Mouse (Mus musculus) liver, embryonic 15.5 days (tissue): ENCODE data around the gene Tmem11. TPM values are rescaled to one million over a fixed set of nuclear protein-coding genes. Genes with fewer than 3 reads are reported as not detected.
"Not testable (repeated sequence)": the region's sequence is repeated elsewhere in the genome, so short reads cannot be mapped to it uniquely, and the experiment has no call there.

Experiments used
- ATAC-seq: fragments of 200-750 bp; cut with Nextera tagmentation; 2 replicates; pipeline ENCODE4 v1.8.0; 2017; ENCODE audit warnings: moderate number of reproducible peaks, mild to moderate bottlenecking, moderate library complexity; ENCODE audit not compliant: insufficient read depth
- H3K27ac ChIP-seq: fragments of 300-500 bp; sonication (generic); replicated peaks from 2 replicates; pipeline ENCODE4 v1.5.1; 2015; ENCODE audit warnings: mild to moderate bottlenecking, inconsistent platforms
- H3K27me3 ChIP-seq: fragments of 300-500 bp; sonication (generic); 2 replicates; pipeline ENCODE4 v1.6.1; 2015; ENCODE audit warnings: mild to moderate bottlenecking, inconsistent platforms
- H3K36me3 ChIP-seq: fragments of 300-500 bp; sonication (generic); replicated peaks from 2 replicates; pipeline ENCODE4 v1.6.1; 2015; ENCODE audit warnings: moderate library complexity, mild to moderate bottlenecking, inconsistent platforms
- H3K4me1 ChIP-seq: fragments of 300-500 bp; sonication (generic); replicated peaks from 2 replicates; pipeline ENCODE4 v1.6.1; 2015; ENCODE audit warnings: inconsistent platforms
- H3K4me2 ChIP-seq: fragments of 300-500 bp; sonication (generic); 2 replicates; pipeline ENCODE4 v1.6.1; 2015; ENCODE audit warnings: moderate library complexity, mild to moderate bottlenecking, inconsistent platforms
- H3K4me3 ChIP-seq: fragments of 300-500 bp; sonication (generic); replicated peaks from 2 replicates; pipeline ENCODE4 v1.5.1; 2015; ENCODE audit warnings: mild to moderate bottlenecking, inconsistent platforms
- H3K9ac ChIP-seq: fragments of 300-500 bp; sonication (generic); 2 replicates; pipeline ENCODE4 v1.6.1; 2015; ENCODE audit warnings: moderate library complexity, mild to moderate bottlenecking, inconsistent platforms
- H3K9me3 ChIP-seq: fragments of 300-500 bp; sonication (generic); replicated peaks from 2 replicates; pipeline ENCODE4 v1.6.1; 2016; ENCODE audit warnings: inconsistent platforms
- WGBS: fragments of 180-500 bp; shearing (Covaris S2); methylation state at CpG from one replicate; pipeline ENCODE4 v1.1.7; 2015; ENCODE audit warnings: mixed read lengths; ENCODE audit not compliant: insufficient replicate concordance; 5-methylcytosine and 5-hydroxymethylcytosine counted together
- polyA plus RNA-seq: library from polyadenylated mRNA; unstranded; fragments of >200 nt; fragmentation: Nextera tagmentation; extraction: Ambion mirVana; gene quantifications from 2 replicates; pipeline ENCODE4 v1.2.1, GENCODE M21; 2015

Tmem11 gene
- polyA plus RNA-seq, 1 experiment from 2014 or later, result 26.7 TPM

DNA sequence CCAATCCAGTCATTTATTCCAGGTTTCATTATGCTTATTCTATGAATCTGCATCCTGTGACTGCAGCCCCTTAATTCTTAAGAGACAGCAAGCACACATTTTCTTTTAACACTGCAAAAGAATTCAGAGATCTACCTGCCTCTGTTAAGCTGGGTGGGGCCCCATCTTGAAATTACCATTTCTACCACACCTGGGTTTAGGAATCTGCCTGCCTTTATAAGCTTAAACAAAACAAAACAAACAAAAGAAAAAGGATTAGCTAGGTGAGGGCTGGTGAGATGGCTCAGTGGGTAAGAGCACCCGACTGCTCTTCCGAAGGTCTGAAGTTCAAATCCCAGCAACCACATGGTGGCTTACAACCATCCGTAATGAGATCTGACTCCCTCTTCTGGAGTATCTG is 7.9 kb upstream of the Tmem11 start:
- not testable (repeated sequence) for H3K9me3 ChIP-seq, H3K36me3 ChIP-seq, H3K4me1 ChIP-seq, ATAC-seq, H3K27me3 ChIP-seq, H3K9ac ChIP-seq, H3K4me3 ChIP-seq, H3K27ac ChIP-seq, H3K4me2 ChIP-seq
- WGBS, result 82% methylated on average over 3 of the region's 3 CpGs

- H3K4me2 ChIP-seq, result no peak overlapping the region
- no peak overlapping the region for H3K4me3 ChIP-seq
- H3K4me1 ChIP-seq, result peaks cover 23% of the 10 kb centered on the region
- H3K27ac ChIP-seq, result no peak overlapping the region
- WGBS, result 55% methylated on average over 3 of the region's 3 CpGs
- H3K27me3 ChIP-seq, result 0 out of 2 replicates have a peak, but pooled peaks cover 3% of the 10 kb centered on the region
- no peaks in the 10 kb centered on the region for H3K9me3 ChIP-seq
- no peaks in the 10 kb centered on the region for H3K36me3 ChIP-seq
- no peak overlapping the region for H3K9ac ChIP-seq
- no peak for ATAC-seq
Observed at GRCm38 (mm10) chr11:60882386-60882785, 3.3 kb upstream of the Tmem11 start.

- no peak for ATAC-seq
- Histone ChIP-seq H3K4me2 (no peak overlapping the region), H3K27me3 (0 out of 2 replicates have a peak, but pooled peaks cover 3% of the 10 kb centered on the region), H3K9ac (no peak overlapping the region), H3K4me3 (no peak overlapping the region), H3K9me3 (no peaks in the 10 kb centered on the region), H3K27ac (no peak overlapping the region), H3K36me3 (0 out of 2 replicates have a peak, but pooled peaks cover 3% of the 10 kb centered on the region), H3K4me1 (peaks cover 42% of the 10 kb centered on the region)
- 87% methylated on average over 4 of the region's 4 CpGs for WGBS
Observed at GRCm38 (mm10) chr11:60880559-60880958, 1.5 kb upstream of the Tmem11 start.

DNA sequence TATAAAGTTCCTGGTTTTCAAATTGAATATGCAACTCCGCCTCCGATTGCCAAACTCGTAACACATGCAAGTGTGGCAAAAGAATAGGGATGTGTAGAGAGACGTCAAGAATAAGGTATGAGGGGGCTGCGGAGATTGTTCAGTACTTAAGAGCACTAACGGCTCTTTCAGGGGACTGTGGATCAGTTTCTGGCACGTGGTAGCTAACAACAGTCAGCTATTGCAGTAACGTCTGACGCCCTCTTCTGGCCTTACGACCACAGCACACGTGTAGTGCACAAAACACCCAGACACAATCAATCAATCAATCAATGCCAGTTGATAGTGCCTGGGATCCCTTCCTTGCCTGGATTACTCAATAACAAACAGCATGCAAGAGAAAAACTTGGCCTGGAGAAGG is 351 bp upstream of the Tmem11 start:
- Histone ChIP-seq H3K27me3 (no peaks in the 10 kb centered on the region), H3K9me3 (no peaks in the 10 kb centered on the region), H3K4me1 (peaks cover 53% of the 10 kb centered on the region), H3K36me3 (0 out of 2 replicates have a peak, but pooled peaks cover 3% of the 10 kb centered on the region), H3K4me2 (peak overlapping the region; percentile 87), H3K4me3 (peak overlapping the region; percentile 91), H3K9ac (peak overlapping the region; percentile 92), H3K27ac (peak overlapping the region; percentile 90)
- WGBS, result 1% methylated on average over 11 of the region's 11 CpGs
- ATAC-seq, result no peak

DNA sequence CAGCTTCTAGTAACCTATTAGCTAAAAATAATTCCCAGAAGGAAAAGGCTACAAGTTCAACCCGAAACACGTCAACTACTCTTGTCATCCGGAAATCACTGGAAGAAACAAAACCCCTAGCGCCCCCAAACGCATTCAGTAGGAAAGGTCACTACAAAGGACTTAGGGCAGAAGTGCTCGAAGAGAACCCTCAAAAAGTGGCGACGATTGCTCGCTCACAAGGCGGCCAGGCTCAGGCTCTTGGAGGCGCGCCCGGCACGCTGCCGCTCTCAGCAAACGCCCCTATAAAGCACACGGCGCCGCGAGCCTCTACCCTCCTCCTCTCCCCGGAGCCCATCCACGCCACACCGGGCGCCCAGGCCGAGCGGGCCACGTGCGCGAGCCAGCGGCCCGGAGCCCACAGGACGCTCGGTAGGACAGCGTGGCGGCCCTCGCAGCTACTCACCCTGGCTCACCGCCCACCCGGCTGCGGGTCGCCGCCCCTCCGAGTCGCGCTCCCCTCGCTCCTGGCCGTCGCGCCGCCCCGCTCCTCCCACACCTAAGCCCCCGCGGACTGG is 938 bp downstream of the Tmem11 start:
- ATAC-seq, result peak; percentile 64
- H3K4me3 ChIP-seq, result peak overlapping the region; percentile 91
- peak overlapping the region; percentile 87 for H3K4me2 ChIP-seq
- under 1% methylated on average over 52 of the region's 52 CpGs for WGBS
- H3K27ac ChIP-seq, result peak overlapping the region; percentile 90
- H3K9me3 ChIP-seq, result no peaks in the 10 kb centered on the region
- no peaks in the 10 kb centered on the region for H3K27me3 ChIP-seq
- H3K4me1 ChIP-seq, result peaks cover 66% of the 10 kb centered on the region
- peak overlapping the region; percentile 92 for H3K9ac ChIP-seq
- 0 out of 2 replicates have a peak, but pooled peaks cover 3% of the 10 kb centered on the region for H3K36me3 ChIP-seq

DNA sequence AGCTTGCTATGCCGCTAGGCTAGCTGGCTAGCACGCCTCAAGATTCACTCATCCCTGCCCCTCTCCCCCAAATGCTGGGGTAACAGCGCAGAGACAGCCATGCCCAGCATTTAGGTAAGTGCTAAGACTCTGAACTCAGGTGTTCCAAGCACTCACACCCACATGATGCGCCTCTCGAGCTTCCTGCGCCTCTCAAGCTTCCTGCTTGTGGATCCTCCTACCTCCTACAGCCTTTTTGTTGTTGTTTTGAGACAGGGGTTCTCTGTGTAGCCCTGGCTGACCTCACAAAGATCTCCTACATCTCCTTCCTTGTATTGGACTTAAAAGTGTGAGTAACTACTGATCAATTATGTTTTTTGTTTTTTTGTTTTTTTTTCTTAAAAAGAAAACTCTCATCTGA is 6.0 kb downstream of the Tmem11 start:
- Histone ChIP-seq H3K4me2 (no peak overlapping the region), H3K9me3 (no peaks in the 10 kb centered on the region), H3K9ac (no peak overlapping the region), H3K4me1 (peaks cover 56% of the 10 kb centered on the region), H3K4me3 (no peak overlapping the region), H3K27ac (no peak overlapping the region), H3K27me3 (no peaks in the 10 kb centered on the region), H3K36me3 (peaks cover 14% of the 10 kb centered on the region; the same call in 1 of the 2 replicates)
- no peak for ATAC-seq
- WGBS, result 74% methylated on average over 6 of the region's 6 CpGs

- H3K9ac ChIP-seq, result no peak overlapping the region
- H3K4me1 ChIP-seq, result peaks cover 50% of the 10 kb centered on the region
- WGBS, result 75% methylated on average over 4 of the region's 4 CpGs
Observed at GRCm38 (mm10) chr11:60871409-60871808, 7.7 kb downstream of the Tmem11 start.

DNA sequence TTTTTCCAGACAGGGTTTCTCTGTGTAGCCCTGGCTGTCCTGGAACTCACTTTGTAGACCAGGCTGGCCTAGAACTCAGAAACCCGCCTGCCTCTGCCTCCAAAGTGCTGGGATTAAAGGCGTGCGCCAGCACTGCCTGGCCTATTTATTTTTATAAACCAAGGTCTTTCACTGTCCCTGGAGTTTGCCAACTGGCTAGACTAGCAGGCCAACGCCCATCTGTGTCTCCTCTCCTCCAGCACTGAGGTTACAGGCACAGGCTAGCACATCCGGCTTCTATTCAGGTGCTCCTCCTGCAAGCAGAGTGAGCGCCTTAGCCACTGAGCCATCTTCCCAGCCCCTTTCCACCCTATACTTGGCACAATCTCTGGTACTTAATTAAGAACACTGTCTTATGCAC is 9.6 kb downstream of the Tmem11 start:
- WGBS, result 85% methylated on average over 6 of the region's 6 CpGs
- H3K4me2 ChIP-seq, H3K9ac ChIP-seq, H3K27me3 ChIP-seq, ATAC-seq, H3K4me3 ChIP-seq, H3K9me3 ChIP-seq, H3K27ac ChIP-seq: not testable (repeated sequence)
- peaks cover 27% of the 10 kb centered on the region for H3K36me3 ChIP-seq
- H3K4me1 ChIP-seq, result peaks cover 31% of the 10 kb centered on the region

More at GRCm38 (mm10) chr11:60871409-60871808, 7.7 kb downstream of the Tmem11 start:
- no peak for ATAC-seq
- Histone ChIP-seq H3K4me3 (no peak overlapping the region), H3K27ac (no peak overlapping the region), H3K27me3 (no peaks in the 10 kb centered on the region), H3K4me2 (no peak overlapping the region), H3K9me3 (no peaks in the 10 kb centered on the region), H3K36me3 (peaks cover 18% of the 10 kb centered on the region)

- H3K4me1 ChIP-seq, result peaks cover 15% of the 10 kb centered on the region
- H3K9ac ChIP-seq, result no peak overlapping the region
- no peaks in the 10 kb centered on the region for H3K27me3 ChIP-seq
- H3K36me3 ChIP-seq, result peaks cover 40% of the 10 kb centered on the region
- H3K9me3 ChIP-seq, result no peaks in the 10 kb centered on the region
- 74% methylated on average over 8 of the region's 8 CpGs for WGBS
- no peak overlapping the region for H3K4me3 ChIP-seq
- H3K27ac ChIP-seq, result no peak overlapping the region
- no peak overlapping the region for H3K4me2 ChIP-seq
- no peak for ATAC-seq
Observed at GRCm38 (mm10) chr11:60867904-60868303, 11.2 kb downstream of the Tmem11 start.

GRCm38 (mm10) chr11:60867456-60867855 is 11.6 kb downstream of the Tmem11 start:
- Histone ChIP-seq H3K4me2 (no peak overlapping the region), H3K36me3 (peaks cover 40% of the 10 kb centered on the region), H3K4me3 (no peak overlapping the region), H3K4me1 (peaks cover 14% of the 10 kb centered on the region; the same call in 1 of the 2 replicates), H3K27me3 (no peaks in the 10 kb centered on the region), H3K27ac (no peak overlapping the region), H3K9me3 (no peaks in the 10 kb centered on the region), H3K9ac (no peak overlapping the region)
- no peak for ATAC-seq
- WGBS, result 69% methylated on average over 3 of the region's 3 CpGs

DNA sequence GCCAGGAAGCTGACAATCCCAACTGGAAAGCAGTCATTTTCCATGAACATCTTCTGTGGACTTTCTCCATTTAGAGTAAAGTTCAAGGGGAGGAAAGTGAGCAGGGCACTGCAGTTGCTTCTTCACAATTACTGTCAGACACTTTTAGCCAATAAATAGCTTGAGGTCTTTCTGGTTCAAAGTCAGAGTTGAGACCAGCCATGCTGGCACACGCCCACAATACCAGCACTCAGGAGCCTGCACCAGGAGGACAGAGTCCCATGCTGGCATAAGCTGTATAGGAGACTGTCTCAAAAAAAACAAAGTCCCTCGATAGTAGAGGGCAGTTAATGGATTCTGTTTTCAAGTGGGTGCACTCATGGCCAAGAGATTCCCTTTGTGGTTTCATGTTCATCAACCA is 13.1 kb downstream of the Tmem11 start:
- Histone ChIP-seq H3K9me3 (no peaks in the 10 kb centered on the region), H3K27me3 (no peaks in the 10 kb centered on the region), H3K4me1 (peaks cover 14% of the 10 kb centered on the region; the same call in 1 of the 2 replicates), H3K27ac (no peak overlapping the region), H3K9ac (no peak overlapping the region), H3K4me3 (no peak overlapping the region), H3K4me2 (no peak overlapping the region), H3K36me3 (peaks cover 52% of the 10 kb centered on the region)
- 61% methylated on average over 2 of the region's 2 CpGs for WGBS
- no peak for ATAC-seq

DNA sequence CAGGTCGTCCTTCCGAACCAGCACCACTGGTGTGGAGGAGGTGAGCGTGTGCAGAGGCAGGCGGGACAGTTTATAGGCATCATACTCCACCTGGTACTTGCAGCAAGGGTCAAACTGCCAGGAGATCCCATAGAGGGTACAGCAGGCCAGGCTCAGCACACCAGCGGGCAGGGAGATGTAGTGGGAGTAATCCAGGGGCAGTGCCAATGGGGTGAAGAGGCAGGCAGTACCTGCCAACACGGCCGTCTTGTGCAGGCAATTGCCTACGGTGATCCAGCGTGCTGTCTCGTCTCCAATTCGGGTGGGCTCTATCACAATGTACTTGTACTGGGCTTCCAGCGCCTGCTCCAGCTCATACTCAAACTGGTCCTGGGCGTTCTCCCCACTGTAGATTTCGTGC is 14.2 kb downstream of the Tmem11 start:
- no peak overlapping the region for H3K9ac ChIP-seq
- 77% methylated on average over 14 of the region's 14 CpGs for WGBS
- no peak for ATAC-seq

More for the DNA sequence above, 14.2 kb downstream of the Tmem11 start:
- no peak overlapping the region for H3K4me3 ChIP-seq
- peaks cover 14% of the 10 kb centered on the region; the same call in 1 of the 2 replicates for H3K4me1 ChIP-seq
- no peak overlapping the region for H3K27ac ChIP-seq
- no peaks in the 10 kb centered on the region for H3K9me3 ChIP-seq
- H3K27me3 ChIP-seq, result no peaks in the 10 kb centered on the region
- H3K36me3 ChIP-seq, result peaks cover 52% of the 10 kb centered on the region
- H3K4me2 ChIP-seq, result no peak overlapping the region
